Mouse (Mus musculus) lung, embryonic 15.5 days (tissue): ENCODE data around the gene Nolc1. TPM values are rescaled to one million over a fixed set of nuclear protein-coding genes. Genes with fewer than 3 reads are reported as not detected.

Experiments
- ATAC-seq: fragments of 200-750 bp; cut with Nextera tagmentation; 2 replicates; pipeline ENCODE4 v1.8.0; 2017; ENCODE audit warnings: moderate number of reproducible peaks, borderline replicate concordance; ENCODE audit not compliant: low FRiP score, low TSS enrichment; ENCODE audit errors: extremely low read depth
- H3K27ac ChIP-seq: fragments of 300-500 bp; sonication (generic); 2 replicates; pipeline ENCODE4 v1.5.1; 2015; ENCODE audit warnings: moderate library complexity, mild to moderate bottlenecking, inconsistent platforms
- H3K27me3 ChIP-seq: fragments of 300-500 bp; sonication (generic); 2 replicates; pipeline ENCODE4 v1.6.1; 2015; ENCODE audit warnings: inconsistent platforms
- H3K36me3 ChIP-seq: fragments of 300-500 bp; sonication (generic); 2 replicates; pipeline ENCODE4 v1.6.1; 2015; ENCODE audit warnings: inconsistent platforms
- H3K4me1 ChIP-seq: fragments of 300-500 bp; sonication (generic); 2 replicates; pipeline ENCODE4 v1.6.1; 2015; ENCODE audit warnings: inconsistent platforms
- H3K4me2 ChIP-seq: fragments of 300-500 bp; sonication (generic); 2 replicates; pipeline ENCODE4 v1.6.1; 2015; ENCODE audit warnings: inconsistent platforms, mild to moderate bottlenecking, moderate library complexity
- H3K4me3 ChIP-seq: fragments of 300-500 bp; sonication (generic); 2 replicates; pipeline ENCODE4 v1.5.1; 2015; ENCODE audit warnings: mild to moderate bottlenecking, inconsistent platforms
- H3K9ac ChIP-seq: fragments of 300-500 bp; sonication (generic); 2 replicates; pipeline ENCODE4 v1.6.1; 2015; ENCODE audit warnings: inconsistent platforms
- H3K9me3 ChIP-seq: fragments of 300-500 bp; sonication (generic); 2 replicates; pipeline ENCODE4 v1.6.1; 2016; ENCODE audit warnings: inconsistent platforms
- WGBS: fragments of 180-500 bp; shearing (Covaris S2); methylation state at CpG from one replicate; pipeline ENCODE4 v1.1.7; 2015; 5-methylcytosine and 5-hydroxymethylcytosine counted together
- polyA plus RNA-seq: library from polyadenylated mRNA; unstranded; fragments of >200 nt; fragmentation: Nextera tagmentation; extraction: Ambion mirVana; gene quantifications from 2 replicates; pipeline ENCODE4 v1.2.1, GENCODE M21; 2015

Gene Nolc1
- polyA plus RNA-seq, 1 experiment from 2014 or later, result 77.7 TPM

DNA sequence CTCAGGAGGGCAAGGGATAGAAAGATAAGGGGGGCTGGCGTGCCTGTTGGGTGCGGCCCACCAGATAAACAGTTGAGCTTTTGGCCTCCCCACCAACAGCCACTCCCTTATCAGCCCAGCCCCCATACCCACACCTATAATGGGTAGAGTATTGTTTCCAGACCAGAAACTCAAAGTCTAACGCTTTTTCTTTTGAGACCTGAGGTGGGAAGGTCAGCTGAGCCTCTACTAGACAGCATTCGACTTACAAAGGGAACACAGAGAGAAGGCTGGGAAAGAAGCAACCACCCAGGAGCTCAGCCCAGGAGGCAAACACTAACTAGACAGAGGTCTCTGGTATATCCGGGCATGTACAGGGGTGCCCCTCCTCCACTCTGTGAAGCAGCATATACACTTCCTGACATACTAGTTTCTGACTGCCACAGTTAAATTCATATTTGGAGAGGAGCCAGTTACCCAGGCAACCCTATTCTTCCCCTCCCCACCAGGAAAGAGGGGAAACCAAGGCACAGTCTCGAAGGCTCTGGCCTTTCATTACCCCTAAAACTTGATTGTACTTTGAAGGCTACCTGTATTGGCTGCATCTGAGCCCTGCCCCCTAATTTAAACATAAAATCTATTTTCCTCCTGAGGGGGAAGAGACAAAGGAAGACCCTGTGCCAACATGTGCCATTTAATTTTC lies 38.3 kb upstream of the Nolc1 start:
- H3K27me3 ChIP-seq, result no peaks in the 10 kb centered on the region
- WGBS, result 5% methylated on average over 6 of the region's 6 CpGs
- H3K4me3 ChIP-seq, result peak overlapping the region; percentile 76
- peak overlapping the region; percentile 99 for H3K27ac ChIP-seq
- peaks cover 44% of the 10 kb centered on the region for H3K36me3 ChIP-seq
- peaks cover 48% of the 10 kb centered on the region for H3K4me1 ChIP-seq
- peak overlapping the region; percentile 89 for H3K9ac ChIP-seq
- peak overlapping the region; percentile 85 for H3K4me2 ChIP-seq
- ATAC-seq, result no peak
- no peaks in the 10 kb centered on the region for H3K9me3 ChIP-seq

DNA sequence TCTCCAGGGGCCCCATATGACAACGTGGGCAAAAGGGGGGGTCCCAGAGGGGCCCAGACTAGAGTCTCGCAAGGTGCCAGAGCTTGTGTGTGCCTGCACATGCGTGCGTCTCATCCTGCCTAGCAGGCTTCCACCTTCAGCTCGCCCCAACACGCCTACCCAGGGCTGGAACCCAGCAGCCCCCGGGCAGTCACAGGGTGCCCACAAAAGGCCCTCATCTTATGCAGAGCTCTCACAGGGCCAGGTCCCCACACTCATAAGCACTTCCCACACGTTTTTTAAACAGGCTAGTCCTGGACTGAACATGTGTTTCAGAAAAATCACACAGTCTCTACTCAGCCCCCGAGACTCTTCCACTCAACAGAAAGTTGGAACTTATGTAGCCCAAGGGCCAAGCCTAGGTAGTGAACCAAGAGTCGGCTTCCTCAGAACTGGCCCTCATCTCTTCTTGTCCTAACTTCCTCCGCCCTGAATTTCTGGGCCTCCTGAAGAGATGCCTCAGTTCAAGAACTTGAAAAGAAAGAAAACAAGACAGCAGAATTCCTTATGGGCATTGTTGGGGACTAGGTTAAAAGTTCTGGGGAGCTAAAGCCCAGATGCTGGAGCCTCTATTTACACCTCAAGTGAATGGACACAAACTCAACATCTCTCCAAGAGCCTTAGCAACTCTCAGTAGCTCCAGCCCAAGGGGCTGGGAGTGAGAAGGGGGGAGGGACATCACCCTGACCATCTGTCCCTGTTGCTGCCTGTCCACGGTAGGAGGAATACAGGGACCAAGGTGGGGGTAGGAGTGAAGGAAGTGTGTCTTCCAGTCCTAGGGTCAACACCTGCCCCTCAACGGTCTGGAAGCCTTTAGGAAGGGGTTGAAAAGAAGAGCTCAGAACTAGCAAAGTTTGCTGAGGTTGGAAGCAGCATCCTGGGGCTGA lies 37.5 kb upstream of the Nolc1 start:
- peaks cover 36% of the 10 kb centered on the region for H3K36me3 ChIP-seq
- H3K4me2 ChIP-seq, result peak overlapping the region; percentile 85
- 1% methylated on average over 13 of the region's 13 CpGs for WGBS
- no peaks in the 10 kb centered on the region for H3K27me3 ChIP-seq
- peak overlapping the region; percentile 99 for H3K27ac ChIP-seq
- peaks cover 56% of the 10 kb centered on the region for H3K4me1 ChIP-seq
- H3K9ac ChIP-seq, result peak overlapping the region; percentile 89
- no peaks in the 10 kb centered on the region for H3K9me3 ChIP-seq
- no peak for ATAC-seq
- H3K4me3 ChIP-seq, result peak overlapping the region; percentile 76

DNA sequence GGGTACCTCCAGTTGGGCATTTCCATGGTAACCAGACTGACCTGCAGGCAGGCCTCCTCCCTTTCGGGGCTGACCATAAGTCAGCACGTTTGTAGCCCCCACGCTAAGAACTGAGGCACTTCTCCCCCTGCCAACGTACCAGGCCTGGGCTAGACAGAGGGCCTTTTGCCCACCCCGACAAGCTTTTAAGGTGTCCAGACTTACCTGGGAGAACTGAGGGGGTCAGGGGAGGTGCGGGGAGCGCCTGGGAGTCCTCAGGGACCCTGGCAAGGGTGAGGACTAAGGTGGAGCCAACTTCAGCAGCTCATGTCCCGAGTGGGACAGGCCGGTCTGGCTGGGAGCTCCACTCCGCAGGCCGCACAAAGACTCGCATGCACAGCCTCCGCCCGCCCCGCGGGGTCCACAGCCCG lies 36.8 kb upstream of the Nolc1 start:
- peak overlapping the region; percentile 99 for H3K27ac ChIP-seq
- peak overlapping the region; percentile 76 for H3K4me3 ChIP-seq
- H3K4me1 ChIP-seq, result peaks cover 62% of the 10 kb centered on the region
- H3K27me3 ChIP-seq, result no peaks in the 10 kb centered on the region
- peak overlapping the region; percentile 89 for H3K9ac ChIP-seq
- H3K4me2 ChIP-seq, result peak overlapping the region; percentile 85
- peak; percentile 20; the same call in 1 of the 2 replicates for ATAC-seq
- H3K36me3 ChIP-seq, result peaks cover 30% of the 10 kb centered on the region
- no peaks in the 10 kb centered on the region for H3K9me3 ChIP-seq
- WGBS, result 2% methylated on average over 17 of the region's 17 CpGs

DNA sequence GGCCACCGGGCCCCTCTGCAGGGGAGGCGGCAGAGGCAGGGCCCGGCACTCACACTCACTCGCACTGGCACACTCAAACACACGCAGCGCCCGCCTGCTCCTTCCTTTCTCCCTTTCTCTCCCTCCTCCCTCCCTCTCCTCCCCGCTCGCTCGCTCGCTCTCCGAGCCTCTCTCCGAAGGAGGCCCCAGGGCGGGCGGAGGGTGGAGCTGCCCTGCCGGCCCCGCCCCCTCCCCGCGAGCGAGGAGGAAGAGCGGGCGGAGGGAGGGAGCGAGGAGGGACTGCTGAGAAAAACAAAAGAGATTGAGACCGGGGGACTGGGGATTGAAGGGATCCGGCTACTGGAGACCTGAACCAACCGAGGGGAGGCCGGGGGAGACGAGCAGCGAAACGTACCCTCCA lies 36.2 kb upstream of the Nolc1 start:
- Histone ChIP-seq H3K4me3 (peak overlapping the region; percentile 76), H3K27ac (peak overlapping the region; percentile 99), H3K9me3 (no peaks in the 10 kb centered on the region), H3K9ac (peak overlapping the region; percentile 89), H3K4me1 (peaks cover 67% of the 10 kb centered on the region), H3K4me2 (peak overlapping the region; percentile 85), H3K36me3 (peaks cover 24% of the 10 kb centered on the region), H3K27me3 (no peaks in the 10 kb centered on the region)
- ATAC-seq, result peak; percentile 81
- 1% methylated on average over 23 of the region's 30 CpGs for WGBS

DNA sequence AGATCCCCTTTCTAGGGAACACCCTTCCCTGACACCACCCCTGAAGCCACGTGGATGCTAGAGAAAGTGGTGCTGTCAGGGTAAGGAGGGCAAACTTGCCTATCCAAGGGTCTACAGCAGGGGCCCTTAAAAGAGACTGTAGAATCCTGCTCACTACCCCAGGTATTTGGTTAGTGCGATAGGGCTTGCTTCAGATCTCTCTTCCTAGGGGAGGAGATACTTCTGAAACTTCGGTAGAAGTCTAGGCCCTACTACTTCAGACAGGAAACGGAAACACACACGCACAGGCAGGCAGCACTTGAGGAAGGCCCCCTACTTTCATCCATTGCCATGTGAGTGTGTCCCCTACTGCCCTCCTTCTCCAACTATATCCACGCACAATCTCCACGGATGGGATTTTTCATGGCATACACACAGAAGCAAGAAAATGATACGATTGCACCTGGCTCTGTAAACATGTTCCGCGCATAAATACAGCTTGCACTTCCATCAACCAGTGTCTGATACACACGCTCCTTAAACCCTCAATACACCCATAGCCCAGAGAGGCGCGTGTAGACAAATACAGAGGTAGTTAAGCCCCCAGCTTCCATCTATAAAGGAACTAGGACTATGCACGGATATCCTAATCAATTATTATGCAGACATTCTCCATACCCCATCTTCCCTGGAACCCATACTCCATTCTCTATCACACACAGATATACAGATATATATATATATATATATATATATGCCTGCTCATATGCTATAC lies 35.3 kb upstream of the Nolc1 start:
- H3K9me3 ChIP-seq, result no peaks in the 10 kb centered on the region
- H3K4me1 ChIP-seq, result peaks cover 67% of the 10 kb centered on the region
- 31% methylated on average over 14 of the region's 14 CpGs for WGBS
- no peak for ATAC-seq
- peak overlapping the region; percentile 76 for H3K4me3 ChIP-seq
- H3K27ac ChIP-seq, result peak overlapping the region; percentile 99
- H3K9ac ChIP-seq, result peak overlapping the region; percentile 89
- H3K27me3 ChIP-seq, result no peaks in the 10 kb centered on the region
- H3K4me2 ChIP-seq, result peak overlapping the region; percentile 85
- H3K36me3 ChIP-seq, result peaks cover 15% of the 10 kb centered on the region

DNA sequence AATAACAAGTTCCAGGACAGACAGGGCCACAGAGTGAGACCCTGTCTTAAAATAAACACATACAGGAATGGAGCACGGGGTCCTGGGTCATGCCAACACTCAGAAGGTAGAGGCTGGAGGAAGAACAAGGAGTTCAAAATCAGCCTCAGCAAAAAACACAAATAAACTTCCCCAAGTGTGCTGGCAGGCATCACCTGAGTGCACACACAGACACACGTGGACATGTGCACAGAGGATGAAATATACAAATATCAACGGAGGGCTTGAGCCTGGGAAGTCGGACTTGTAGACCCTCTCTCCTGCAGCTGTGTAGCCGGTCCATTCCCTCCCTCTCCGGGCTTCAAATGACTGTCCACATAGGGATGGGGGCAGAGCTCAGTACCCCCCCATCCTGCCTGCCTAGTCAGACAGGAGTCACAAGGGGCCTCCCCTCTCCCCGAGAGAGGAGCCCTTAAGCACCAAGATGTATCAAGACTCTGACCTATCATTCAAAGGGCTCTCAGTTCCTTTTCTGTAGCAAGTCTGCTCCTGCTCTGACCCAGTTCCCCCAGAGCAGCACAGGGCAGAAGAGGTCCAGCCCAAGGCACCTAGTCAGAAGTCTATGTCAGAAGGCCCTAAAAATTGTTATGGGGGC lies 34.2 kb upstream of the Nolc1 start:
- Histone ChIP-seq H3K9me3 (no peaks in the 10 kb centered on the region), H3K27ac (peak overlapping the region; percentile 99), H3K9ac (peak overlapping the region; percentile 99), H3K4me3 (peak overlapping the region; percentile 95), H3K36me3 (peaks cover 4% of the 10 kb centered on the region), H3K4me2 (peak overlapping the region; percentile 85), H3K4me1 (peaks cover 74% of the 10 kb centered on the region), H3K27me3 (no peaks in the 10 kb centered on the region)
- ATAC-seq, result no peak
- 8% methylated on average over 7 of the region's 7 CpGs for WGBS

DNA sequence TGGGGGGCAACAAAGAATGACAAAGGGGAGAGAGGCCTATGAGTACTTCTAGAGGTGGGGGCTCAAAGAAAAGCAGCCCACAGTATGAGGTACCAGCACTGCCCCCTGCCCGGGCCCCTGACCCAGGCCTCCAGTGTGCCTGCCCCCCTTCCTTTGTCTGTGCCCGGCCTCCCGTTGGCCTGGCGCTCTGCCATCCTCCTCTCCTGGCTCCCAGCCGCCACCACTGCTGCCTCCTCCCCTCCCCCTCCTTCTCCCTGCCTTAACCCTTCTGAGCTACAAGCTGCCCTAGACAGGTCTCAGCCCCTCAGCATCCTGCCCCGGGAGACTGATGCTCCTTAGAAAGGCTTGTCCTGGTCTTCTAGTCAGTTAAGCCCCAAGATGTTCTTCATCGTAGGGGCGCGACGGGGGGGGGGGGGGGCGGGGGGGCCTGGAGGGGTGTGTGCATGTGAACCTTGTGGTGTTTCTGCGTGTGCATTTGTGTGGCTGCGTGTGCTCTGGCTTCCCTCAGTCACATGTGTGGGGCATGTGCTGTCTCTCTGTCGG lies 33.7 kb upstream of the Nolc1 start:
- Histone ChIP-seq H3K36me3 (no peaks in the 10 kb centered on the region), H3K9ac (peak overlapping the region; percentile 99), H3K4me2 (peak overlapping the region; percentile 85), H3K27ac (peak overlapping the region; percentile 99), H3K4me3 (peak overlapping the region; percentile 95), H3K27me3 (no peaks in the 10 kb centered on the region), H3K9me3 (no peaks in the 10 kb centered on the region), H3K4me1 (peaks cover 74% of the 10 kb centered on the region)
- ATAC-seq, result peak; percentile 24
- 0% methylated on average over 12 of the region's 14 CpGs for WGBS

DNA sequence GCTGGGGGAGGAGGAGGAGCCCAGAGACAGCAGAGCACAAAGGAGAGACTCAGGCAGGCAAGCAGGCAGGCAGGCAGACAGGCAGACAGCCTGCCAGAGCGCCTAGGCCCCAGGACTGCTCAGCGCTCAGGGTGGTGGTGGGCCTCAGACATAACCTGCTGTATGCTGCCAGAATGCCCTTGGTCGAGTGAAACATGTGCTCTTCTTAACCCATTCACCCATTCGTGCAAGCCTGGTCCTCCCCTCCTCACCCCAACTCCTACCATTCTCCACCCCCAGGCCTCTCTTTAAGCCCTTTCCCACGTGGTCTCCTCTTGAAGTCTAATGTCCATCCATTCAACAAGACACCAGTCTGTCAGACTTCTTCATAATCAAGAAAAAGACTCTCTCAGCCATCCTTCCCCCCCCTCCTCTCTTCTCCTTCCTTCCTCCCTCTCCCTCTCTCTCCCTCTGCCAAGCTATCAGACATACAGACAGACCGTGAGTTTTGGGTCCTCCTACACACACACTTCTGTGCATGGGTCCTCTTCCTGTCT lies 33.1 kb upstream of the Nolc1 start:
- Histone ChIP-seq H3K9me3 (no peaks in the 10 kb centered on the region), H3K4me2 (peak overlapping the region; percentile 85), H3K9ac (peak overlapping the region; percentile 99), H3K27me3 (no peaks in the 10 kb centered on the region), H3K36me3 (no peaks in the 10 kb centered on the region), H3K27ac (peak overlapping the region; percentile 99), H3K4me1 (peaks cover 71% of the 10 kb centered on the region), H3K4me3 (peak overlapping the region; percentile 95)
- WGBS, result under 1% methylated on average over 6 of the region's 6 CpGs
- ATAC-seq, result no peak

DNA sequence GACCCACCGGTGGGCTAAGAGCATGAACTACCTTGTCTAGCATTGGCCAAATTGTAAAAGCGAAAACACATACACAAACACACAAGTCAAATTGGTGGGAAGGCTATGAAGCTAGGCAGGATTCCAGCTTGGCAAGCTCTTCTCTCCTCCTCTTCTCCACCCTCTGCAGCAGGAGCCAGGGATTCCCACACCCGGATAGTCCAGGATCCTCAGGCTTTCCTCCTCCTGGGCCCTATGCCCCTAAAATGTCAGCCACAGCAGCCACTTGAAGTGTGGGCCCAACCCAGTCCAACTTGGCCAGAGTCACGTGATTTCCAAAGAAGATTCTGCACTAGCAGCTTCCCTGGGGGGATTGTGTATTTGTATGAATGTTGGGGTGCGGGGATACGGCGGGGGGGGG lies 32.3 kb upstream of the Nolc1 start:
- H3K4me2 ChIP-seq, result peak overlapping the region; percentile 85
- H3K9me3 ChIP-seq, result no peaks in the 10 kb centered on the region
- WGBS, result 43% methylated on average over 7 of the region's 7 CpGs
- H3K9ac ChIP-seq, result peak overlapping the region; percentile 99; the same call in 1 of the 2 replicates
- H3K4me1 ChIP-seq, result peaks cover 67% of the 10 kb centered on the region
- H3K4me3 ChIP-seq, result peak overlapping the region; percentile 95
- H3K27me3 ChIP-seq, result no peaks in the 10 kb centered on the region
- no peak for ATAC-seq
- peak overlapping the region; percentile 99 for H3K27ac ChIP-seq
- H3K36me3 ChIP-seq, result no peaks in the 10 kb centered on the region

DNA sequence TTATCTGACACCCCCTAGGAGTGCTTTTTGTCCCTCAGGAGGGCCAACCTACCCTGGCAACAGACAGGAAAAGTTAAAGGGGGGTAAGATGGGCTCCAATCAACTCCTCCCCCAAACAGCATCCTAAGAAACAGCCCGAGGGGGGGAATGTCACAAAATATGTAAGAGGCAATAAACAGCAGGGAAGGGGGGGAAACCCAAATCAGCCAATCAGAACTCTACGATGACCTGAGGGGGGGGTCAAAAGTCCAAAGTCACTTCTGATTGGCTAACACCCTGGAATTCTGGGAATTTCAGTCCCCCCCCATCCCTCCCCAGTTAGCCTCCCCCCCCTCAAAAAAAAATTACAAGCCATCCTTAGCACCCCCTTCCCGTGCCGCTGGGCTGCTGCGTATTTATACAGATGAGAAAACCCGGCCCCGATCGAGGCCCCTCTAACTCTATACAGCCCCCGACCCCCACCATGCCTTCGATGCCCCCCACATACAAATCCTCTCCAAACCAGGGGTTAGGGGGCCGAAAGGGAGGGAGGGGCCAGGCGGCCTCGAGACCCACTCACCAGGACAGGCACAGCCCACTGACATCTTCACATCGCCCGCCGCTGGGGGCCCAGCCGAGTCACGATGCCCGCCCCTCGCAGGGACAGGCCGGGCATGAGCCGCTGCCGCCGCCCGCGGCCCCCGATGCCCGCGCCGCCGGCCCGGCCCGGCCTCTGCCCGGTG lies 31.2 kb upstream of the Nolc1 start, which contains the start of gene Pprc1:
TSS of gene Pprc1 (plus strand) at position 616 of the 722 bp plus-strand sequence.
- under 1% methylated on average over 32 of the region's 34 CpGs for WGBS
- Histone ChIP-seq H3K27ac (peak within 1 kb of the TSS; percentile 99), H3K4me2 (peak within 1 kb of the TSS; percentile 85), H3K9ac (peak within 1 kb of the TSS; percentile 99), H3K9me3 (no peaks in the 10 kb centered on the region), H3K27me3 (no peaks in the 10 kb centered on the region), H3K4me1 (peaks cover 67% of the 10 kb centered on the region), H3K36me3 (no peaks in the 10 kb centered on the region), H3K4me3 (peak within 1 kb of the TSS; percentile 95)
- ATAC-seq, result no peak
